Mouse (Mus musculus) CH12.LX (cell line): Measurements from ENCODE around the gene Hes1.
A peak's percentile ranks its signal among the peaks of the same experiment; 100 is the strongest.

Experiments
- BHLHE40 ChIP-seq: IDR thresholded peaks from 2 replicates; pipeline ENCODE4 v1.6.1; 2011; ENCODE audit warnings: mild to moderate bottlenecking, low read depth, low read length, improper control_type of control experiment
- CHD1 ChIP-seq: IDR thresholded peaks from 2 replicates; pipeline ENCODE4 v1.6.1; 2012; ENCODE audit warnings: low read depth, low read length, improper control_type of control experiment, inconsistent platforms
- CTCF ChIP-seq, 2 experiments: IDR thresholded peaks in 1 of 2; conservative IDR thresholded peaks in 1 of 2; 2 replicates each; pipeline ENCODE4 v1.5.1; 2011 to 2012; ENCODE audit warnings: low read depth in 2 of 2, low read length in 2 of 2, improper control_type of control experiment in 1 of 2, inconsistent platforms in 1 of 2, mild to moderate bottlenecking in 1 of 2, moderate library complexity in 1 of 2
- EP300 ChIP-seq: IDR thresholded peaks from 2 replicates; pipeline ENCODE4 v1.6.1; 2011; ENCODE audit warnings: low read length, improper control_type of control experiment
- MEF2A ChIP-seq: IDR thresholded peaks from 2 replicates; pipeline ENCODE4 v1.6.1; 2014; ENCODE audit warnings: low read depth, mild to moderate bottlenecking, inconsistent platforms, low read length, improper control_type of control experiment, borderline replicate concordance
- NRF1 ChIP-seq: IDR thresholded peaks from 2 replicates; pipeline ENCODE4 v1.6.1; 2014; ENCODE audit warnings: low read depth, mild to moderate bottlenecking, inconsistent platforms, low read length, improper control_type of control experiment, moderate library complexity
- POLR2A ChIP-seq: IDR thresholded peaks from 2 replicates; pipeline ENCODE4 v1.6.1; 2011; ENCODE audit warnings: low read depth, mild to moderate bottlenecking, improper control_type of control experiment, low read length
- RCOR1 ChIP-seq: conservative IDR thresholded peaks from 2 replicates; pipeline ENCODE4 v1.6.1; 2012; ENCODE audit warnings: low read depth, mild to moderate bottlenecking, inconsistent platforms, low read length, improper control_type of control experiment
- ZNF384 ChIP-seq: IDR thresholded peaks from 2 replicates; pipeline ENCODE4 v1.6.1; 2012; ENCODE audit warnings: low read depth, low read length, improper control_type of control experiment, inconsistent platforms

DNA sequence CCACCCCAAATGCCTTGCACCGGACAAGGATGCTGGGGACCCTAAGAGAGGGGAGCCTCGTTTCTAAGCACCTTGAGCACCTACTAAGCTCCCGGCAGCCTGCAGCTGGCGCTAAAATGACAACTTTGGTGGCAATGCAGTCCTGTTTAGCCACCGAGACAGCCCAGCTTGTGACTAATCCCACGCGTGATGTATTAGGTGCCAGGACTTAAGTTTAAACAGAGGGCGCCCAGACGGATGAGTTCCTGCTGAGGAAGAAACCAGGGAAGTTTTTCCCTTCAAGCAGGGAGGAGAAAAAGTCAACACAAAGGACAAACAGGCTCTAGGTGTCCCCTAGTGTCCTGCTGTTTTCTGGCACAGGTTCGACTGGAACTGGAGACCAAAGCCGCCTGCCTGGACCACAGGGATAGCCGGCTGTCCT lies 6.6 kb downstream of the Hes1 start:
- no peak for TF ChIP-seq MEF2A
- no peak for TF ChIP-seq CHD1
- TF ChIP-seq POLR2A, result no peak
- 0 out of 2 replicates have a peak, but pooled peaks have one; percentile 21 for TF ChIP-seq RCOR1
- TF ChIP-seq CTCF (conservative IDR thresholded peaks at IDR 0.05 in 1 of 2, IDR thresholded peaks at IDR 0.05 in 1 of 2; ENCODE audit: low read depth in 2 of 2, low read length in 2 of 2), result peak in 1 of 2 experiments; percentile 42; a peak in 2 of 4 replicates
- no peak for TF ChIP-seq BHLHE40
- no peak for TF ChIP-seq NRF1
- no peak for TF ChIP-seq ZNF384
- no peak for TF ChIP-seq EP300
